Mouse (Mus musculus) left cerebral cortex, postnatal 4 days (tissue): ENCODE results near the gene Rabep2. TPM values are rescaled to one million over a fixed set of nuclear protein-coding genes. Genes with fewer than 3 reads are reported as not detected.

Experiments used
- DNase-seq: peaks from one replicate; pipeline ENCODE4 v3.0.0-alpha.2; 2022
- intact Hi-C: fragments of 180-260 bp; cut with DNase I; formaldehyde crosslinking; loops from one replicate; pipeline ENCODE4 v1.15.1; 2025
- total RNA-seq, 2 experiments: library from RNA; stranded (reverse); gene quantifications; 2 replicates each; pipeline ENCODE4 v1.2.3; 2021

The Rabep2 gene
- total RNA-seq, 2 experiments from 2014 or later = 18.6 to 19.9 TPM

- intact Hi-C loops = no loop called here
- DNase-seq = no peak
These were observed 1.6 kb downstream of the Rabep2 start for GRCm38 (mm10) chr7:126430167-126430566.

DNA sequence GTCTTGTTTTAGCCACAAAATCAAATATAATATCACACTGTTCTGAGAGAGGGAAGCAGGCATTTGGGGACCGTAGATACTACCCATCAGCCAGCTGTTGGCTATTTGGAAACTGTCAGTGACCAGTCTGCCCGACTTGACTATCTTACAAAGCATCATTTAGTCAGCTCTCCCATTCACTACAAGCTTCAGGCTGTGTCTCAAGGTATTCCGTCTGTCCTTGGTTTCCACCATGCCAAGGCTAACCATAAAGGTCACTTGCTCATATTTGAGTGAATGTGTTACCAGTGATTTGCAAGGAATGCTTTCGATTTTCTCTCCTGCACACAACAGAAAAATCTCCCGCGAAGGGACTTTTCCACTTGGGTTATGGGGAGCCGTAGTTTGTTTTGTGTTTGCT, 6.2 kb downstream of the Rabep2 start:
- intact Hi-C loops = no loop called here
- no peak for DNase-seq

- intact Hi-C loops = no loop called here
These were observed 7.2 kb downstream of the Rabep2 start for GRCm38 (mm10) chr7:126435801-126436200.

GRCm38 (mm10) chr7:126436851-126437250, 8.3 kb downstream of the Rabep2 start:
- peak; percentile 69 for DNase-seq

More at GRCm38 (mm10) chr7:126435801-126436200, 7.2 kb downstream of the Rabep2 start:
- DNase-seq = no peak

DNA sequence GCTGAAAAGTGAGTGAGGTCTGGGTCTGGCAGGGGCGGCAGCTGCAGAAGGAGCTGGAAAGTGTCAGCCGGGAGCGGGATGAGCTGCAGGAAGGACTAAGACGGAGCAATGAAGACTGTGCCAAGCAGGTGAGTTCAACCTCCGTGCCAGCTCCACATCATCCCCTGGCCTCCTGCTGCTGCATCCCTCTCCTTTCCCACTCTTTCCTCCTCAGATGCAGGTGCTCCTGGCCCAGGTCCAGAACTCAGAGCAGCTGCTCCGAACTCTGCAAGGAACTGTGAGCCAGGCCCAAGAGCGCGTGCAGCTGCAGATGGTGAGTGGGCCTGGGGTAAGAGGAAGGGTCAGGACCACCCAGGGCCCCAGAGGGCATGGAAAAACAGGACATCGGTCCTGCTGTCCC, 11.6 kb downstream of the Rabep2 start:
- peak; percentile 31 for DNase-seq
- intact Hi-C loops = no loop called here

More at GRCm38 (mm10) chr7:126436851-126437250, 8.3 kb downstream of the Rabep2 start:
- intact Hi-C loops = no loop called here

GRCm38 (mm10) chr7:126443997-126444396, 15.4 kb downstream of the Rabep2 start:
- intact Hi-C loops = no loop called here
- DNase-seq = no peak

GRCm38 (mm10) chr7:126444536-126444935, 16.0 kb downstream of the Rabep2 start:
- intact Hi-C loops = no loop called here

GRCm38 (mm10) chr7:126445104-126445815, 16.7 kb downstream of the Rabep2 start:
- intact Hi-C loops = no loop called here
- DNase-seq = no peak

More at GRCm38 (mm10) chr7:126444536-126444935, 16.0 kb downstream of the Rabep2 start:
- DNase-seq = no peak

GRCm38 (mm10) chr7:126446217-126446616, 17.7 kb downstream of the Rabep2 start:
- intact Hi-C loops = no loop called here
- no peak for DNase-seq

GRCm38 (mm10) chr7:126448481-126448880, 19.9 kb downstream of the Rabep2 start:
- intact Hi-C loops = no loop called here
- DNase-seq = no peak

GRCm38 (mm10) chr7:126449991-126450390, 21.4 kb downstream of the Rabep2 start:
- no peak for DNase-seq
- intact Hi-C loops = no loop called here

GRCm38 (mm10) chr7:126450641-126451040, 22.1 kb downstream of the Rabep2 start:
- intact Hi-C loops = no loop called here
- DNase-seq = no peak

- DNase-seq = no peak
- intact Hi-C loops = no loop called here
These were observed 23.7 kb downstream of the Rabep2 start for GRCm38 (mm10) chr7:126452244-126452643.

DNA sequence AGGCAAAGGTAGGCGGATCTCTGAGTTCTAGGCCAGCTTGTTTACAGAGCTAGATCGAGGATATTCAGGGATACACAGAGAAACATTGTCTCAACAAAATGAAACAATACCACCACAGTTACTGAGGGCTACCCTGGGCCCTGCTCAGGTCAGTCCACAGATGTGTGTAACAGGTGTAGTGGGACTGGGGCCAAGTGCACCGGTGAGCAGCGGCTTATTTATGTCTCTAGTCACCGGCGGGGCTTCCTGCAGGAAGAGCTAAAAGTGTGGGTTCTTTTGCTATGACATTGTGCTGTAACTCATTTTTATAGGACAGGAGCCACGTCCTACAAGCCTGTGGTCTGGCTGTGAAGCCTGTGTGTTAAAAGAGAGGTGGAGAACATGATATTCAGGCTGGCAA, 25.3 kb downstream of the Rabep2 start:
- intact Hi-C loops = no loop called here
- DNase-seq = no peak

DNA sequence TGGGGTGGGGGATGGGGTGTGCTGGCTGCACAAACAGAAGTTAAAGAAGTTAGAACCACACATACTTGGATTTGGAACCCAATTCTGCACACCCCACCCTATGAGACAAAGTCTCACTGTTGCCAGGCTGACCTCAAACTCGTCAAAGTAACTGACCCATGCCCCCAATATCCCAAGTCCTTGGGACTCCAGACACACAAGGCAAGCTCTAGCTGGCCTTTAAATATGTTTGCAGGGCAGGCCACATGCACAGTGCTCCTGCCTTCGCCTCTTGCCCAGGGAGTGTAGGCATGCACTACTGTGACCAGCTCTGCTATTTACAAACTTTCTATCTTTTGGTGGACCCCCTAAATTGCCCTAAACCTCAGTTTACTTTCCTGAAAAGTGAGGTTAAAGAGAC, 26.7 kb downstream of the Rabep2 start:
- no peak for DNase-seq
- intact Hi-C loops = no loop called here

- DNase-seq = no peak
- intact Hi-C loops = no loop called here
These were observed 28.1 kb downstream of the Rabep2 start for GRCm38 (mm10) chr7:126456382-126457266.

DNA sequence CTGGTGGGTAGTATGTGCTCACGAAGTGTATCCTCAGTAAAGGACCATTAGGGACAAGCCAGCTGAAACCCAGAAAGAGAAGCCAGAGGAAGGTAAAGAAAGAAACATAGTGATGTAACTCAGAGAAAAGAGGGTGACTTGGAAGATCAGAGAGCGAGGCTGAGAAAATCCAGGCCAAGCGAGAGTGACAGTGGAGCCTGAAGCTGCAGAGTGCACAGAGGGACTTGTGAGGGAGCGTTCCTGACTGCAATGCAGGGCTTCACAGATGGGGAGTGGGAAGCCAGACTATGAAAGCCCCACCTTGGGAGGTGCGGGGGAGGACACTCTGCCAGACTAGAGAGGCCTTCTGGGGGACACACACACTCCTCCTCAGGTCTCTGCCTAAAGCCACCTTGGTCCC, 29.7 kb downstream of the Rabep2 start:
- intact Hi-C loops = no loop called here
- DNase-seq = no peak

GRCm38 (mm10) chr7:126458844-126459618, 30.5 kb downstream of the Rabep2 start:
- intact Hi-C loops = no loop called here
- no peak for DNase-seq

DNA sequence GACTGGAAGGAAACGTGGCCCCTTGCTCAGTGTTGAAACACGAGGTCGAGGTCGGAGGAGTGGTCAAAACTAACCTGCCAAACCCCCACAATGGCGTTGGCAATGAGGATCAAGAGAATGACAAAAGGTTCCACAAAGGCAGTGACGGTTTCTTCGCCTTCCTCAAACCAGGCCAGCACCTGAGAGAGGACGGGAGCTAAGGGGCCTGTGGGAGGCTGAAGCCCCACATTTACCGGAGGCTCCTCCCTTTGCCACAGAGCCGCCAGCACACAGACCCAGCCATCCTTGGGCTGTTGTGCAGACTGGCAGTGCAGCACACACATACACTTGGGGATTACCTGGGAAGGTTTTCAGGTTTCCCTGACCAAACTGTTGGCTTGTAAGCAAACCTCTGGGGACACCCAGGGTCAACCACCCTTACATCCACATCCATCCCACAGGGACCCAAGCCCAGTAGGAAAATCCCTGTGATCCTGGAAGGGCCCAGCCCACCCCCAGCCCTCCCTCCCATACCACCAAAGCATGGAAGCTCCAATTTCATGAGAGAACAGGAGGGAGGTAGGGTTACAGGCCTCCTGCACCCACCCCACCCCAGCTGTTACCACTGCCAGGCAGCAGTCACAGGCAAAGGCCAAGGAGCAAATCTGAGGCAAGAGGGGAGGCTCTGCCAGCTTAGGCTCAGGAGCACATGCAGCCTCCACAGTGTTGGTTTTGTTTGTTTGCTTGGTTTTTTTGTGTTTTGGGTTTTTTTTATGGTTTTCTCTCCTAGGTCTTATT, 32.3 kb downstream of the Rabep2 start:
- no peak for DNase-seq
- intact Hi-C loops = no loop called here

- intact Hi-C loops = no loop called here
These were observed 33.1 kb downstream of the Rabep2 start for GRCm38 (mm10) chr7:126461626-126462025.

More at GRCm38 (mm10) chr7:126461626-126462025, 33.1 kb downstream of the Rabep2 start:
- DNase-seq = no peak
